Mouse (Mus musculus) midbrain, embryonic 13.5 days (tissue): ENCODE measurements around the gene Slc4a1. TPM values are rescaled to one million over a fixed set of nuclear protein-coding genes. Genes with fewer than 3 reads are reported as not detected.

ENCODE experiments used
- ATAC-seq: fragments of 200-750 bp; cut with Nextera tagmentation; 2 replicates; pipeline ENCODE4 v1.8.0; 2017; ENCODE audit warnings: mild to moderate bottlenecking, moderate TSS enrichment, moderate library complexity
- H3K27ac ChIP-seq: fragments of 300-500 bp; sonication (generic); 2 replicates; pipeline ENCODE4 v1.5.1; 2015; ENCODE audit warnings: inconsistent platforms, mild to moderate bottlenecking, moderate library complexity
- H3K27me3 ChIP-seq: fragments of 300-500 bp; sonication (generic); 2 replicates; pipeline ENCODE4 v1.6.1; 2015; ENCODE audit warnings: mild to moderate bottlenecking, inconsistent platforms
- H3K36me3 ChIP-seq: fragments of 300-500 bp; sonication (generic); 2 replicates; pipeline ENCODE4 v1.6.1; 2015; ENCODE audit warnings: mild to moderate bottlenecking, inconsistent platforms
- H3K4me1 ChIP-seq: fragments of 300-500 bp; sonication (generic); replicated peaks from 2 replicates; pipeline ENCODE4 v1.6.1; 2015; ENCODE audit warnings: inconsistent platforms
- H3K4me2 ChIP-seq: fragments of 300-500 bp; sonication (generic); replicated peaks from 2 replicates; pipeline ENCODE4 v1.6.1; 2015; ENCODE audit warnings: moderate library complexity, mild to moderate bottlenecking, inconsistent platforms
- H3K4me3 ChIP-seq: fragments of 300-500 bp; sonication (generic); replicated peaks from 2 replicates; pipeline ENCODE4 v1.5.1; 2015; ENCODE audit warnings: mild to moderate bottlenecking, inconsistent platforms
- H3K9ac ChIP-seq: fragments of 300-500 bp; sonication (generic); replicated peaks from 2 replicates; pipeline ENCODE4 v1.6.1; 2015; ENCODE audit warnings: mild to moderate bottlenecking, inconsistent platforms
- H3K9me3 ChIP-seq: fragments of 300-500 bp; sonication (generic); 2 replicates; pipeline ENCODE4 v1.6.1; 2016; ENCODE audit warnings: mild to moderate bottlenecking, inconsistent platforms
- WGBS: fragments of 180-500 bp; shearing (Covaris S2); methylation state at CpG from one replicate; pipeline ENCODE4 v1.1.7; 2015; 5-methylcytosine and 5-hydroxymethylcytosine counted together
- polyA plus RNA-seq: library from polyadenylated mRNA; unstranded; fragments of >200 nt; fragmentation: Nextera tagmentation; extraction: Ambion mirVana; gene quantifications from 2 replicates; pipeline ENCODE4 v1.2.1, GENCODE M21; 2015

Gene Slc4a1
- polyA plus RNA-seq, 1 experiment from 2014 or later = 4.8 TPM

GRCm38 (mm10) chr11:102327250-102327649 is 38.8 kb downstream of the Slc4a1 start:
- Histone ChIP-seq H3K4me3 (no peak overlapping the region), H3K9me3 (no peaks in the 10 kb centered on the region), H3K4me2 (no peak overlapping the region), H3K4me1 (no peaks in the 10 kb centered on the region; the same call in 1 of the 2 replicates), H3K27me3 (0 out of 2 replicates have a peak, but pooled peaks cover 2% of the 10 kb centered on the region), H3K36me3 (no peaks in the 10 kb centered on the region), H3K9ac (no peak overlapping the region), H3K27ac (no peak overlapping the region)
- no peak for ATAC-seq
- 71% methylated on average over 5 of the region's 5 CpGs for WGBS

GRCm38 (mm10) chr11:102323516-102323915 is 42.5 kb downstream of the Slc4a1 start:
- no peak overlapping the region for H3K4me2 ChIP-seq
- 0 out of 2 replicates have a peak, but pooled peaks cover 2% of the 10 kb centered on the region for H3K27me3 ChIP-seq
- H3K4me1 ChIP-seq = peaks cover 10% of the 10 kb centered on the region
- H3K9ac ChIP-seq = no peak overlapping the region
- no peaks in the 10 kb centered on the region for H3K9me3 ChIP-seq
- H3K27ac ChIP-seq = no peak overlapping the region
- 78% methylated on average over 1 of the region's 1 CpGs for WGBS
- H3K36me3 ChIP-seq = no peaks in the 10 kb centered on the region
- ATAC-seq = no peak
- no peak overlapping the region for H3K4me3 ChIP-seq

- H3K9ac ChIP-seq = no peak overlapping the region
- H3K27me3 ChIP-seq = no peaks in the 10 kb centered on the region
- H3K4me3 ChIP-seq = no peak overlapping the region
- no peaks in the 10 kb centered on the region for H3K9me3 ChIP-seq
- no peaks in the 10 kb centered on the region for H3K36me3 ChIP-seq
- no peak overlapping the region for H3K27ac ChIP-seq
- no peak for ATAC-seq
- H3K4me2 ChIP-seq = no peak overlapping the region
- H3K4me1 ChIP-seq = peaks cover 10% of the 10 kb centered on the region
- 77% methylated on average over 6 of the region's 6 CpGs for WGBS
Measured at GRCm38 (mm10) chr11:102321931-102322330, 44.1 kb downstream of the Slc4a1 start.

- WGBS = 16% methylated on average over 10 of the region's 10 CpGs
- ATAC-seq = 0 out of 2 replicates have a peak, but pooled peaks have one; percentile 2
Measured at GRCm38 (mm10) chr11:102320686-102321005, 45.4 kb downstream of the Slc4a1 start.

GRCm38 (mm10) chr11:102319941-102320685 is 45.9 kb downstream of the Slc4a1 start:
- no peaks in the 10 kb centered on the region for H3K27me3 ChIP-seq
- peak overlapping the region; percentile 100 for H3K9ac ChIP-seq
- peak overlapping the region; percentile 92 for H3K4me2 ChIP-seq
- ATAC-seq = peak; percentile 15
- under 1% methylated on average over 38 of the region's 38 CpGs for WGBS
- H3K9me3 ChIP-seq = no peaks in the 10 kb centered on the region
- peaks cover 25% of the 10 kb centered on the region for H3K4me1 ChIP-seq
- H3K4me3 ChIP-seq = peak overlapping the region; percentile 99
- H3K27ac ChIP-seq = peak overlapping the region; percentile 100
- H3K36me3 ChIP-seq = peaks cover 4% of the 10 kb centered on the region; the same call in 1 of the 2 replicates

More at GRCm38 (mm10) chr11:102320686-102321005, 45.4 kb downstream of the Slc4a1 start:
- Histone ChIP-seq H3K36me3 (no peaks in the 10 kb centered on the region), H3K4me2 (peak overlapping the region; percentile 92), H3K27ac (peak overlapping the region; percentile 100), H3K9me3 (no peaks in the 10 kb centered on the region), H3K4me3 (peak overlapping the region; percentile 99), H3K4me1 (peaks cover 19% of the 10 kb centered on the region), H3K9ac (peak overlapping the region; percentile 100), H3K27me3 (no peaks in the 10 kb centered on the region)

DNA sequence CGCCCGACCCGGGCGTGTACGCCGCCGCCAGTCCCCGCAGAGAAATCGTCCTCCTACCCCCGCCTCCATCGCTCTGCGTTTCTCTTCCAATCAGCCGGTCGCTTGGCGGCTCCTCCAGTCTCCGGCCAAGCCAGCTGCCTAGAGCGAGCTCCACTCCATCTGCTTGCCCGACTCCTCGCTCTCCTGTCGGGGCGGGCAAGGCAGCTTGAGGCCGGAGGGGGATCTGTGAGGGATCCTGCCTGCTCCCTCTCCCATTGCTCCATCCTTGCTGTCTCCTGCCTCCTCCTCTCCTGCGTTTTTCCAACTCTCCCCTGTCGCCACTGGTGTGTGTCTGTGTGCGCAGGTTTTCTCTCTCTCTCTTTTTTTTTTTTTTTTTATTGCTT is 46.6 kb downstream of the Slc4a1 start, which contains the start of gene Ubtf:
Ubtf (minus strand) TSS at position 333 of the 383 bp plus-strand sequence.
- peak; percentile 41 for ATAC-seq
- Histone ChIP-seq H3K9ac (peak within 1 kb of the TSS; percentile 100), H3K27me3 (no peaks in the 10 kb centered on the region), H3K9me3 (no peaks in the 10 kb centered on the region), H3K4me3 (peak within 1 kb of the TSS; percentile 99), H3K4me1 (peaks cover 28% of the 10 kb centered on the region), H3K36me3 (peaks cover 11% of the 10 kb centered on the region), H3K4me2 (peak within 1 kb of the TSS; percentile 92), H3K27ac (peak within 1 kb of the TSS; percentile 100)
- WGBS = under 1% methylated on average over 23 of the region's 25 CpGs

GRCm38 (mm10) chr11:102318576-102319409 is 47.2 kb downstream of the Slc4a1 start:
- Histone ChIP-seq H3K4me3 (peak overlapping the region; percentile 99), H3K9ac (peak overlapping the region; percentile 100), H3K4me1 (peaks cover 30% of the 10 kb centered on the region), H3K9me3 (no peaks in the 10 kb centered on the region), H3K36me3 (peaks cover 17% of the 10 kb centered on the region), H3K27me3 (no peaks in the 10 kb centered on the region), H3K27ac (peak overlapping the region; percentile 100), H3K4me2 (peak overlapping the region; percentile 92)
- under 1% methylated on average over 56 of the region's 84 CpGs for WGBS
- no peak for ATAC-seq

DNA sequence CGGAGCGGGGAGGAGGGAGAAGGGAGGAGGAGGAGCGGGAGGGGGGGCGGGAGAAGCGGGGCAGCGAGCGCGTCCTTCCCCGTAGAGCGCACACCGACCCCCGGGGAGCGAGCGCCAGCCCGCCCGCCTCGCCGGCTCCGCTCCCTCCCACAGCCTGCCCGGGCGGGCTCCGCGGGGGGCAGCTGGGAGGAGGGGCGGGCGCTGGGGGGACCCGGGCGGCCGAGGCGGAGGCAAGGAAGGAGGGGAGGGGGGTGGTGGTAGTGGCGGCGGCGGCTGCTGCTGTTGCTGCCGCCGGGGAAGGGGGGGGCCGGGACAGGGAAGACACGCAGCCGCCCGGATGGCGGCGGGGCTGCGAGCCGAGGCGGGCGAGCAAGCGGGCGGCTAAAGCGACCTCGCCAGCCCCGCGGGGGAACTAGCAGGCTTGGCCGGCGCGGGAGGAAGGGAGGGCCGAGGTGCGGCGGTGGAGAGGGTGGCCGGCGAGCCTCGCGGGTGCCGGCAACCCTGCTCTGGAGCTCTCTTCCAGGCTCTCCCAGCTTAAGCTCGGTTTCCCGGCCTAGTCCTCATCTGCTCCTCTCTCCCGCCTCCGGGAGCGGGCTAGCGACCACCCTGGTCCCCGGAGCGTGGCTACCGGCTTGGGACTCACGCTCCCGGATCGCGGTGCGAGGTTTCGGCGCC is 48.0 kb downstream of the Slc4a1 start:
- Histone ChIP-seq H3K4me1 (peaks cover 30% of the 10 kb centered on the region), H3K27me3 (no peaks in the 10 kb centered on the region), H3K4me2 (peak overlapping the region; percentile 92), H3K36me3 (peaks cover 25% of the 10 kb centered on the region), H3K9me3 (no peaks in the 10 kb centered on the region), H3K4me3 (peak overlapping the region; percentile 99), H3K9ac (peak overlapping the region; percentile 100), H3K27ac (peak overlapping the region; percentile 100)
- peak; percentile 51 for ATAC-seq
- WGBS = under 1% methylated on average over 48 of the region's 77 CpGs

DNA sequence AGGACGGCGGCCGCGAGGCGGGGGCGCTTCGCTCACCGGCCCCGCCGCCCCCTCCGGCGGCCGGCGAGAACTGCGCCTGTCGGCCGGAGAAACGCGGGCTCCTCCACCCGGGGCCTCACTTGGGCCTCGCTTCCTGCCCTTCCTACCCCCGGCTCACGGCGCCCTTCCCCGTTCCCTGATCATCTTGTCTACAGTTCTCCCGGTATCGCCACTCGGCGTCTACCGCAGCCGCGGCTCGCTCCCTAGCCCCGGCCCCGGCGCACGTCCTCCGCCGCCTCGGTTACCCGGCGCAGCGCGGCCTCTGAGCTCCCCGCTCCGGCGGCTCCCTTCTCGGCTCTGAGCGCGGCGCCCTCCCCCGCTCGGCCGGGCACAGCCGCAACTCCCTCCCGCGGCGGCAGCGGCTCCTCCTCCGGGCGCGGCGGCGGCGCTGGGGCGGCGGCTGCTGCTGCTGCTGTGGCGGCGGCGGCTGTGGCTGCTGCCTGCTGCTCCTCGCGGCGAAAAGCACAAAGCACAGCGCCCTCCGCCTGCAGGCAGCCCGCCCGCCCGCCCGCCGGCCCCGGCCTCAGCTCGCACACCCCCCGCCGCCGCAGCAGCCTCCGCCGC is 48.6 kb downstream of the Slc4a1 start:
- Histone ChIP-seq H3K4me2 (peak overlapping the region; percentile 92), H3K4me3 (peak overlapping the region; percentile 99), H3K36me3 (peaks cover 31% of the 10 kb centered on the region), H3K27me3 (no peaks in the 10 kb centered on the region), H3K9me3 (no peaks in the 10 kb centered on the region), H3K4me1 (peaks cover 30% of the 10 kb centered on the region), H3K9ac (peak overlapping the region; percentile 100), H3K27ac (peak overlapping the region; percentile 100)
- ATAC-seq = peak; percentile 12
- WGBS = under 1% methylated on average over 74 of the region's 87 CpGs

GRCm38 (mm10) chr11:102316572-102317297 is 49.3 kb downstream of the Slc4a1 start:
- Histone ChIP-seq H3K4me3 (peak overlapping the region; percentile 99), H3K4me2 (peak overlapping the region; percentile 92), H3K27ac (peak overlapping the region; percentile 100), H3K9ac (peak overlapping the region; percentile 100), H3K27me3 (no peaks in the 10 kb centered on the region), H3K4me1 (peaks cover 30% of the 10 kb centered on the region), H3K36me3 (peaks cover 38% of the 10 kb centered on the region), H3K9me3 (no peaks in the 10 kb centered on the region)
- peak; percentile 44 for ATAC-seq
- under 1% methylated on average over 68 of the region's 80 CpGs for WGBS
